Mouse (Mus musculus): ENCODE results near the gene Tada3. TPM values are rescaled to one million over a fixed set of nuclear protein-coding genes. Genes with fewer than 3 reads are reported as not detected.

Tada3 gene
- polyA plus RNA-seq (2015; fragmentation: Nextera tagmentation; extraction: Ambion mirVana), result 39.6 and 44.9 TPM in 2 replicates

DNA sequence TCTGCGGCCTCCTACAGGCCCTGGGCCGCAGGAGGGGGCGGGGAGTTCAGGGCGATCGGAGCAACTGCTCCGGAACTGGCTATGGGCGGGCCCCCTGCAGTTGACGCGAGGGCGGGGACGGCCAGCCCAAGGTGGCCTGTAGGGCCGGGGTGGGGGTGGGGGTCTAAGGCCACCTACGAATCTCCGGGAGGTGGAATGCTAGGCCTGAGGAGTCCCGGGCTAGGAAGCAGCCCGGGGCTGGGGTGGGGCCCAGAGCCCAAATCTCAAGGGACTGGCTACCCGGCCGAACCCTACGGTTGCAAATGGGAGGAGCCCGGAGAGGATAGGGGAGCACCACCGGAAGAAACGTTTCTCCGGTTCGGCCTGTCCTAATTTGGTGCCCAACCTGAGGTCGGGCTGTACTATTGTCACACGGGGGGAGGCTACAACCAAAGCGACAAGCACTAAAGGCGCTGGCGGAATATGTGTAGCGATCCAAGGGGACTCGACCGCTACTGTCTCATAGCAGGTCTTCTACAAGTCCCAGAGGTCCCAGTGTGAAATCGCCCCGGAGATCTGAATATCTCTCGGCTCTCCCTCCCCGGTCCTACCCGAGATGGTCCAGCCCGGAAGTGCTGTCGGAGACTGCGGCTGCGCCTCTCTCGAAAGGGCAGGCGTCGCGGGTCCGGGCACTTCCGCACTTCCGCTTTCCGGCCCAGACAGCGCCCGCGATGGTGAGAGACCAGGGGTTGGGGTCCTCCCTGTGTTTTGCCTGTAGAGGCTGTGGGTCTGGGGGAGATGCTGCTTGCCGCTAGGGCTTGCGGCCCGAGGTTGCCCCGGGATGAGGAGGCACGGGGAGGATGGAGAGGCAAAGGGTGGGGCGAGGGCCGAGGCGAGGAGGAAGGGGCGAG is at the start of gene Tada3, which contains the start of gene Arpc4:
Gene Tada3, minus strand, starts transcription at position 388 of the 890 bp plus-strand sequence.
Gene Arpc4, plus strand, starts transcription at position 620 of the 890 bp plus-strand sequence.
- Histone ChIP-seq H3K9ac (ENCODE audit: low read length) (peak within 1 kb of the TSS; percentile 96), H3K4me2 (ENCODE audit: low read depth, low read length) (peak within 1 kb of the TSS; percentile 85), H3K4me3 (replicated peaks; ENCODE audit: low read length) (peak within 1 kb of the TSS; percentile 100), H3K36me3 (ENCODE audit: control insufficient read depth, insufficient read depth, low read length) (peaks cover 28% of the 10 kb centered on the region), H3K4me1 (ENCODE audit: control insufficient read depth, insufficient read depth, low read length) (peaks cover 15% of the 10 kb centered on the region; the same call in 1 of the 2 replicates), H3K9me3 (replicated peaks; ENCODE audit: control insufficient read depth, low read length) (no peaks in the 10 kb centered on the region), H3K27me3 (ENCODE audit: control insufficient read depth, insufficient read depth, low read length) (no peaks in the 10 kb centered on the region), H3K27ac (ENCODE audit: low read length) (peak within 1 kb of the TSS; percentile 98)
- peak; percentile 96 for ATAC-seq (ENCODE audit: insufficient read depth, low FRiP score)
- under 1% methylated on average over 61 of the region's 61 CpGs for WGBS

- no peak overlapping the region for H3K4me2 ChIP-seq (ENCODE audit: low read depth, low read length)
- no peaks in the 10 kb centered on the region for H3K36me3 ChIP-seq (ENCODE audit: control insufficient read depth, insufficient read depth, low read length)
- no peak overlapping the region for H3K9ac ChIP-seq (ENCODE audit: low read length)
- H3K9me3 ChIP-seq (replicated peaks; ENCODE audit: control insufficient read depth, low read length), result 0 out of 2 replicates have a peak, but pooled peaks cover 3% of the 10 kb centered on the region
- no peaks in the 10 kb centered on the region for H3K4me1 ChIP-seq (ENCODE audit: control insufficient read depth, insufficient read depth, low read length)
- WGBS, result 61% methylated on average over 3 of the region's 3 CpGs
- no peak overlapping the region for H3K4me3 ChIP-seq (replicated peaks; ENCODE audit: low read length)
- H3K27me3 ChIP-seq (ENCODE audit: control insufficient read depth, insufficient read depth, low read length), result no peaks in the 10 kb centered on the region
- no peak overlapping the region for H3K27ac ChIP-seq (ENCODE audit: low read length)
- ATAC-seq (ENCODE audit: insufficient read depth, low FRiP score), result no peak
Observed at GRCm38 (mm10) chr6:113427397-113427796, 49.7 kb upstream of the Tada3 start.

DNA sequence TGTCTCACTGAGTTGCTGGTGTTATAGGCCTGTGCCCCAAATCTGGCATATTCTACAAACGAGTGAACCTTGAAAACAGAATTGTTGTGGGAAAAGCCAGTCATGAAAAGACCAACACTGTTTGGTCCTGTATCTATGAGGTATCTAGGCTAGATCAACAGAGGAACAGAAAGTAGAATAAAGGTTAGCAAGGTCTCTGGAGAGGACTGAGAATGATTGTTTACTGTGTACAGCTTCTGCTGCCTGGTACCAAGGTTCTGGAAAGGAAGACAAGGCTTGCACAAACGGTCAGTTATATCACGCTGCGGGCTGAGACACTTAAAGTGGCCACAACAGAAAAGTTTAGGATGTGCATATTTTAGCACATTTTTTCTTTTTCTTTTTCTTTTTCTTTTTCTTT is 49.0 kb upstream of the Tada3 start:
- H3K4me1 ChIP-seq (ENCODE audit: control insufficient read depth, insufficient read depth, low read length), result no peaks in the 10 kb centered on the region
- H3K4me2 ChIP-seq (ENCODE audit: low read depth, low read length), result no peak overlapping the region
- H3K9ac ChIP-seq (ENCODE audit: low read length), result no peak overlapping the region
- H3K36me3 ChIP-seq (ENCODE audit: control insufficient read depth, insufficient read depth, low read length), result no peaks in the 10 kb centered on the region
- ATAC-seq (ENCODE audit: insufficient read depth, low FRiP score), result no peak
- no peak overlapping the region for H3K4me3 ChIP-seq (replicated peaks; ENCODE audit: low read length)
- H3K27ac ChIP-seq (ENCODE audit: low read length), result no peak overlapping the region
- WGBS, result 89% methylated on average over 4 of the region's 4 CpGs
- H3K9me3 ChIP-seq (replicated peaks; ENCODE audit: control insufficient read depth, low read length), result 0 out of 2 replicates have a peak, but pooled peaks cover 3% of the 10 kb centered on the region
- H3K27me3 ChIP-seq (ENCODE audit: control insufficient read depth, insufficient read depth, low read length), result no peaks in the 10 kb centered on the region

DNA sequence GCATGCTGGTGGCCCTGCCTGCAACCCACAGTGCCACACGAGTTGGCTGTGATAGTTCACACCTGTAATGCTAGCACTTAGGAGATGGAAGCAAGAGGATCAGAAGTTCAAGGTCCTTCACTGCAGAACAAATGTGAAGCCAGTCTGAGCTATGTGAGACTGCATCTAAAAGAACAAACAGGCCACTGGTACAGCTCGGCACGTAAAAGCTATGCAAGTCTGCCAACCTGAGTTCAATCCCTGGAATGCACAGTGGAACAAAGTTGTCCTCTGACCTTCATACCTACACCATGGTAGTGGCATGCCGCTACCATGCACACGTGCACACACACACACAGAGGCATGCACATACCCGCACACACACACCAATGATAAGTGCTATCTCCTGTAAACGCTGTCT is 46.5 kb upstream of the Tada3 start:
- Histone ChIP-seq H3K9ac (ENCODE audit: low read length) (no peak overlapping the region), H3K27me3 (ENCODE audit: control insufficient read depth, insufficient read depth, low read length) (no peaks in the 10 kb centered on the region), H3K4me2 (ENCODE audit: low read depth, low read length) (no peak overlapping the region), H3K4me1 (ENCODE audit: control insufficient read depth, insufficient read depth, low read length) (no peaks in the 10 kb centered on the region), H3K9me3 (replicated peaks; ENCODE audit: control insufficient read depth, low read length) (0 out of 2 replicates have a peak, but pooled peaks cover 3% of the 10 kb centered on the region), H3K4me3 (replicated peaks; ENCODE audit: low read length) (no peak overlapping the region), H3K27ac (ENCODE audit: low read length) (no peak overlapping the region), H3K36me3 (ENCODE audit: control insufficient read depth, insufficient read depth, low read length) (no peaks in the 10 kb centered on the region)
- WGBS, result 71% methylated on average over 7 of the region's 7 CpGs
- no peak for ATAC-seq (ENCODE audit: insufficient read depth, low FRiP score)

- peaks cover 6% of the 10 kb centered on the region for H3K4me1 ChIP-seq (ENCODE audit: control insufficient read depth, insufficient read depth, low read length)
- ATAC-seq (ENCODE audit: insufficient read depth, low FRiP score), result no peak
- H3K9ac ChIP-seq (ENCODE audit: low read length), result no peak overlapping the region
- H3K9me3 ChIP-seq (replicated peaks; ENCODE audit: control insufficient read depth, low read length), result 0 out of 2 replicates have a peak, but pooled peaks cover 3% of the 10 kb centered on the region
- no peaks in the 10 kb centered on the region for H3K27me3 ChIP-seq (ENCODE audit: control insufficient read depth, insufficient read depth, low read length)
- no peaks in the 10 kb centered on the region for H3K36me3 ChIP-seq (ENCODE audit: control insufficient read depth, insufficient read depth, low read length)
- H3K4me2 ChIP-seq (ENCODE audit: low read depth, low read length), result no peak overlapping the region
- no peak overlapping the region for H3K4me3 ChIP-seq (replicated peaks; ENCODE audit: low read length)
- no peak overlapping the region for H3K27ac ChIP-seq (ENCODE audit: low read length)
- whole genome bisulfite sequencing, result 64% methylated on average over 4 of the region's 4 CpGs
Observed at GRCm38 (mm10) chr6:113423000-113423399, 45.3 kb upstream of the Tada3 start.

GRCm38 (mm10) chr6:113419199-113419587 is 41.5 kb upstream of the Tada3 start, which contains the start of gene Rpusd3:
Gene Rpusd3, minus strand, starts transcription at chr6:113419340.
- H3K4me1 ChIP-seq (ENCODE audit: control insufficient read depth, insufficient read depth, low read length), result peaks cover 8% of the 10 kb centered on the region
- H3K36me3 ChIP-seq (ENCODE audit: control insufficient read depth, insufficient read depth, low read length), result no peaks in the 10 kb centered on the region
- H3K4me3 ChIP-seq (replicated peaks; ENCODE audit: low read length), result peak within 1 kb of the TSS; percentile 59
- peak within 1 kb of the TSS; percentile 66 for H3K9ac ChIP-seq (ENCODE audit: low read length)
- peak within 1 kb of the TSS; percentile 62 for H3K4me2 ChIP-seq (ENCODE audit: low read depth, low read length)
- no peaks in the 10 kb centered on the region for H3K27me3 ChIP-seq (ENCODE audit: control insufficient read depth, insufficient read depth, low read length)
- ATAC-seq (ENCODE audit: insufficient read depth, low FRiP score), result peak; percentile 97
- under 1% methylated on average over 25 of the region's 25 CpGs for WGBS
- no peaks in the 10 kb centered on the region for H3K9me3 ChIP-seq (replicated peaks; ENCODE audit: control insufficient read depth, low read length)
- H3K27ac ChIP-seq (ENCODE audit: low read length), result no peak within 1 kb of the TSS

- H3K4me1 ChIP-seq (ENCODE audit: control insufficient read depth, insufficient read depth, low read length), result peaks cover 8% of the 10 kb centered on the region
- H3K4me2 ChIP-seq (ENCODE audit: low read depth, low read length), result peak overlapping the region; percentile 62
- peak; percentile 59; the same call in 1 of the 2 replicates for ATAC-seq (ENCODE audit: insufficient read depth, low FRiP score)
- no peaks in the 10 kb centered on the region for H3K9me3 ChIP-seq (replicated peaks; ENCODE audit: control insufficient read depth, low read length)
- no peaks in the 10 kb centered on the region for H3K36me3 ChIP-seq (ENCODE audit: control insufficient read depth, insufficient read depth, low read length)
- H3K4me3 ChIP-seq (replicated peaks; ENCODE audit: low read length), result peak overlapping the region; percentile 59
- H3K9ac ChIP-seq (ENCODE audit: low read length), result peak overlapping the region; percentile 65
- WGBS, result 9% methylated on average over 16 of the region's 16 CpGs
- no peak overlapping the region for H3K27ac ChIP-seq (ENCODE audit: low read length)
- no peaks in the 10 kb centered on the region for H3K27me3 ChIP-seq (ENCODE audit: control insufficient read depth, insufficient read depth, low read length)
Observed at GRCm38 (mm10) chr6:113418441-113419198, 40.9 kb upstream of the Tada3 start.

DNA sequence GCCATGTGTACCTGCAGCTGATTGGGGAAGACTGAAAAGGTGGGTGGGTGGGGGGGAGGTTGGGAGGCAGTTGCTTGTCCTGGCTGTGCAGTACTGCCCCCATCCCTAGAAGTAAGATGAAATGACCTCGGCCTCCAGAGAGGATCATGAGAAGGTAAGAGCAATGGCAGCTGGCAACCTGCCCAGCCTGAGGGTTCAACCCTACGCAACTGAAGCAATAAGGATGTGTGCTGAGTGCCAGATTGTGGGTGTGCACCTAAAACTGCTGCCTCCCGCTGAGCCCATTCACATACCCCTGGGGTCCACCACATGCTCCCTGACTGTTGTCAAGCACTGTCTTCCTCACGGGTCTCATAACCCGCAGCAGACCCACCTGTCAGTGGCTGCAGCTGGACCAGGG is 38.7 kb upstream of the Tada3 start:
- no peak overlapping the region for H3K4me3 ChIP-seq (replicated peaks; ENCODE audit: low read length)
- H3K27ac ChIP-seq (ENCODE audit: low read length), result no peak overlapping the region
- WGBS, result 71% methylated on average over 5 of the region's 5 CpGs
- H3K9me3 ChIP-seq (replicated peaks; ENCODE audit: control insufficient read depth, low read length), result no peaks in the 10 kb centered on the region
- no peaks in the 10 kb centered on the region for H3K27me3 ChIP-seq (ENCODE audit: control insufficient read depth, insufficient read depth, low read length)
- ATAC-seq (ENCODE audit: insufficient read depth, low FRiP score), result no peak
- H3K4me2 ChIP-seq (ENCODE audit: low read depth, low read length), result no peak overlapping the region
- H3K4me1 ChIP-seq (ENCODE audit: control insufficient read depth, insufficient read depth, low read length), result peaks cover 8% of the 10 kb centered on the region
- H3K36me3 ChIP-seq (ENCODE audit: control insufficient read depth, insufficient read depth, low read length), result no peaks in the 10 kb centered on the region
- no peak overlapping the region for H3K9ac ChIP-seq (ENCODE audit: low read length)

- Histone ChIP-seq H3K4me3 (replicated peaks; ENCODE audit: low read length) (no peak overlapping the region), H3K4me2 (ENCODE audit: low read depth, low read length) (no peak overlapping the region), H3K9me3 (replicated peaks; ENCODE audit: control insufficient read depth, low read length) (no peaks in the 10 kb centered on the region), H3K27ac (ENCODE audit: low read length) (no peak overlapping the region), H3K36me3 (ENCODE audit: control insufficient read depth, insufficient read depth, low read length) (no peaks in the 10 kb centered on the region), H3K4me1 (ENCODE audit: control insufficient read depth, insufficient read depth, low read length) (no peaks in the 10 kb centered on the region), H3K27me3 (ENCODE audit: control insufficient read depth, insufficient read depth, low read length) (no peaks in the 10 kb centered on the region), H3K9ac (ENCODE audit: low read length) (no peak overlapping the region)
- no peak for ATAC-seq (ENCODE audit: insufficient read depth, low FRiP score)
- 50% methylated on average over 1 of the region's 1 CpGs for WGBS
Observed at GRCm38 (mm10) chr6:113410001-113410400, 32.3 kb upstream of the Tada3 start.
